9 mouse cellular contexts compared by ENCODE assay signal in the genomic region with DNA sequence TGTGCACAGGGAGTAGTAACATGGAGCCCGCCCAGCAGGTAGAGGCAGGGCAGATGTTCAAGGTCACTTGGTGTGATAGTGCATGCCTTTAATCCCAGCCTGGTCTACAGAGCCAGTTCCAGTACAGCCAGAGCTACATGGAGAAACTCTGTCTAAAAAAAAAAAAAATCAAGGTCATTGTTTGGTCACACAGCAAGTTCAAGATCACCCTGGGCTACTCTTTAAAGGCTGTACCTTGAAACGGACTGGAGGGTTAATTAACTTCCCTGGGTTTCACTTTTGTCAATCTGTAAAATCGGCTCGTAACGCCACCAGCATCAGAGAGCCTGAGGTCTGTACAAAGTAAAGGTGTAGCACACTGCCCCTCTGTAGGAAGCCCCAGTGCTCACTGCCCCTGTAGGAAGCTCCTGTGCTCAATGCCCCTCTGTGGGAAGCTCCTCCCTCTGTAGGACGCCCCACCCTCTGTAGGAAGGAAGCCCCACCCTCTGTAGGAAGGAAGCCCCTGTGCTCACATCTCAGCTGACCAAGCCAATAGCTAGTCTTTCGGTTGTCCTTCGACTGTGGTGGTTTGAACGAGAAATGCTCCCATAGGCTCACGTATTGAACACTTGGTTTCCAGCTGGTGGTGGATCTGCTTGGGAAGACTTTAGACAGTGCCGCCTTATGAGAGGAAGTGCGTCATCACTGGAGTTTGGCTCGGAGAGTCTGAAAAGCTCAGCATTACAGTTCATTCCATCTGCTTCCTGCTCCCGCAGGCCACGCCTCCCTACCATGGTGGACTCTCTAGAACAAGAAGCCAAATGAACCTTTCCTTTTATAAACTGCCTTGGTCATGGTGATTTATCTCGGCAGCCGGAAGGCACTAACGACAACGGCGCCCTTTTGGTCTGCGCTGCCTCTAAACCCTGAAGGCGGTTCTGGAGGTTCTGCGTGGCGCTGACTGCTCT. TPM values are rescaled to one million over a fixed set of nuclear protein-coding genes. Genes with fewer than 3 reads are reported as not detected.
DNase-seq lines count a peak whose midpoint lies in the region; ATAC-seq and TF ChIP-seq lines count a peak whose summit lies in the region.
"Had no signal": no experiment of that assay in that cellular context is flagged by ENCODE, and none has a peak within 500 bp of the region (broad histone marks: within the 10 kb centered on the region; RNA-seq: fewer than 3 reads in every experiment).

No protein-coding gene starts in this region.

- TF ChIP-seq CTCF in gastrocnemius, adult 2 months (IDR thresholded peaks at IDR 0.05): no peak
- no peak for TF ChIP-seq CTCF in midbrain, postnatal 0 days (IDR thresholded peaks at IDR 0.05)

- H3K4me3 ChIP-seq in gastrocnemius, adult 2 months: peak overlapping the region; percentile 45
- H3K4me3 ChIP-seq in midbrain, postnatal 0 days (ENCODE audit: low read depth, low read length): no peak overlapping the region
- H3K4me3 ChIP-seq in midbrain, embryonic 11.5 days (ENCODE audit: low read depth, low read length): no peak overlapping the region
- 0 out of 2 replicates have a peak overlapping the region, but pooled peaks have one; percentile 15 for H3K4me3 ChIP-seq in limb, embryonic 10.5 days
- H3K4me3 ChIP-seq in stomach, embryonic 16.5 days (replicated peaks; ENCODE audit: low read length): peak overlapping the region; percentile 4; the same call in 1 of the 2 replicates

- intact Hi-C loops in gastrocnemius, adult 2 months (cut with DNase I): no loop called here

- no peaks in the 10 kb centered on the region for H3K36me3 ChIP-seq in midbrain, postnatal 0 days (ENCODE audit: insufficient read depth, low read length)
- H3K36me3 ChIP-seq in midbrain, embryonic 11.5 days (ENCODE audit: control insufficient read depth, insufficient read depth, low read length): no peaks in the 10 kb centered on the region
- H3K36me3 ChIP-seq in limb, embryonic 10.5 days: no peaks in the 10 kb centered on the region
- no peaks in the 10 kb centered on the region for H3K36me3 ChIP-seq in stomach, embryonic 16.5 days (ENCODE audit: control insufficient read depth, insufficient read depth, low read length)

- no peaks in the 10 kb centered on the region for H3K4me1 ChIP-seq in midbrain, postnatal 0 days (ENCODE audit: insufficient read depth, low read length)
- H3K4me1 ChIP-seq in midbrain, embryonic 11.5 days (ENCODE audit: control insufficient read depth, insufficient read depth, low read length): peaks cover under 1% of the 10 kb centered on the region; the same call in 1 of the 2 replicates
- peaks cover 12% of the 10 kb centered on the region for H3K4me1 ChIP-seq in limb, embryonic 10.5 days
- H3K4me1 ChIP-seq in stomach, embryonic 16.5 days (ENCODE audit: control insufficient read depth, insufficient read depth, low read length): no peaks in the 10 kb centered on the region

- ATAC-seq in midbrain, postnatal 0 days (ENCODE audit: low FRiP score): no peak
- no peak for ATAC-seq in midbrain, embryonic 11.5 days (ENCODE audit: low FRiP score)
- ATAC-seq in stomach, embryonic 16.5 days (ENCODE audit: insufficient read depth, low FRiP score): peak; percentile 40; the same call in 1 of the 2 replicates

- H3K27ac ChIP-seq in gastrocnemius, adult 2 months: no peak overlapping the region
- no peak overlapping the region for H3K27ac ChIP-seq in midbrain, postnatal 0 days (ENCODE audit: low read depth, low read length)
- H3K27ac ChIP-seq in midbrain, embryonic 11.5 days (ENCODE audit: low read depth, low read length): no peak overlapping the region
- H3K27ac ChIP-seq in limb, embryonic 10.5 days: no peak overlapping the region
- no peak overlapping the region for H3K27ac ChIP-seq in stomach, embryonic 16.5 days (ENCODE audit: low read length)

- no peaks in the 10 kb centered on the region for H3K9me3 ChIP-seq in midbrain, postnatal 0 days (ENCODE audit: low read length)
- H3K9me3 ChIP-seq in midbrain, embryonic 11.5 days (ENCODE audit: control insufficient read depth, low read length): no peaks in the 10 kb centered on the region
- peaks cover 5% of the 10 kb centered on the region for H3K9me3 ChIP-seq in limb, embryonic 10.5 days (replicated peaks)
- peaks cover 3% of the 10 kb centered on the region; the same call in 1 of the 2 replicates for H3K9me3 ChIP-seq in stomach, embryonic 16.5 days (replicated peaks; ENCODE audit: control insufficient read depth, low read length)

- H3K27me3 ChIP-seq in midbrain, postnatal 0 days (ENCODE audit: insufficient read depth, low read length): no peaks in the 10 kb centered on the region
- H3K27me3 ChIP-seq in midbrain, embryonic 11.5 days (ENCODE audit: control insufficient read depth, insufficient read depth, low read length): no peaks in the 10 kb centered on the region
- H3K27me3 ChIP-seq in limb, embryonic 10.5 days (ENCODE audit: low read depth, poor library complexity, severe bottlenecking): peaks cover 82% of the 10 kb centered on the region
- H3K27me3 ChIP-seq in stomach, embryonic 16.5 days (ENCODE audit: control insufficient read depth, insufficient read depth, low read length): no peaks in the 10 kb centered on the region

- DNase-seq in gastrocnemius, adult 2 months: no peak
- DNase-seq in gastrocnemius, postnatal 4 days (ENCODE audit: low spot score in 2 of 2): no peak
- peak; percentile 18 for DNase-seq in midbrain, postnatal 0 days (ENCODE audit: low spot score)
- no peak for DNase-seq in midbrain, embryonic 11.5 days (ENCODE audit: low spot score, missing footprints)
- no peak for DNase-seq in limb, embryonic 10.5 days (ENCODE audit: low spot score)
- DNase-seq in adrenal gland, adult 18-20 months (ENCODE audit: low spot score in 2 of 2): no peak
- DNase-seq in right cerebral cortex, adult 2 months (ENCODE audit: low spot score in 2 of 2): no peak

- no peak overlapping the region for H3K9ac ChIP-seq in midbrain, postnatal 0 days (replicated peaks; ENCODE audit: low read length, poor library complexity, severe bottlenecking)
- no peak overlapping the region for H3K9ac ChIP-seq in midbrain, embryonic 11.5 days (ENCODE audit: low read length)
- H3K9ac ChIP-seq in stomach, embryonic 16.5 days (ENCODE audit: low read length): no peak overlapping the region

- no peak overlapping the region for H3K4me2 ChIP-seq in midbrain, postnatal 0 days (ENCODE audit: low read depth, low read length, poor library complexity, severe bottlenecking)
- H3K4me2 ChIP-seq in midbrain, embryonic 11.5 days: no peak overlapping the region
- peak overlapping the region; percentile 19; the same call in 1 of the 2 replicates for H3K4me2 ChIP-seq in stomach, embryonic 16.5 days (ENCODE audit: low read depth, low read length)

- 75% methylated on average over 24 of the region's 24 CpGs for whole genome bisulfite sequencing in midbrain, postnatal 0 days
- WGBS in midbrain, embryonic 11.5 days: 72% methylated on average over 24 of the region's 24 CpGs
- WGBS in limb, embryonic 10.5 days: 66% methylated on average over 24 of the region's 24 CpGs
- WGBS in stomach, embryonic 16.5 days: 67% methylated on average over 24 of the region's 24 CpGs

RNA-seq across cellular contexts. Expression of a gene that starts 18.7 kb away (rescaled TPM):
- 10 to 100 TPM; 15.0 to 17.9 TPM for total RNA-seq in gastrocnemius, adult 2 months (2021)
- total RNA-seq in gastrocnemius, postnatal 4 days (2021): 10 to 100 TPM; 14.0 to 14.4 TPM
- total RNA-seq in midbrain, postnatal 0 days (2014; rRNA removed): not detected in 2 replicates
- 0.05 and 0.10 TPM in 2 replicates for polyA plus RNA-seq in midbrain, postnatal 0 days (2015; fragmentation: Nextera tagmentation; extraction: Ambion mirVana)
- 1.8 and 2.3 TPM in 2 replicates for polyA plus RNA-seq in midbrain, embryonic 11.5 days (2014; fragmentation: Nextera tagmentation; extraction: Ambion mirVana)
- 2.2 and 2.9 TPM in 2 replicates for polyA plus RNA-seq in limb, embryonic 10.5 days (2016; fragmentation: Nextera tagmentation; extraction: Ambion mirVana)
- 0.07 and 0.17 TPM in 2 replicates for polyA plus RNA-seq in stomach, embryonic 16.5 days (2015; fragmentation: Nextera tagmentation; extraction: Ambion mirVana)
- not detected for total RNA-seq in adrenal gland, adult 18-20 months (2021)
- total RNA-seq: left cerebral cortex, postnatal 25 days had no signal

RNA-seq across cellular contexts. Expression of a gene that starts 57.4 kb away (rescaled TPM):
- not detected for total RNA-seq in gastrocnemius, adult 2 months (2021)
- under 1 TPM in 1 of 2 experiments, not detected in 1; 0.21 TPM for total RNA-seq in gastrocnemius, postnatal 4 days (2021)
- 0.76 TPM in 1 of 2 replicates, not detected in the other for total RNA-seq in midbrain, postnatal 0 days (2014; rRNA removed)
- 0.12 TPM in 1 of 2 replicates, not detected in the other for polyA plus RNA-seq in midbrain, postnatal 0 days (2015; fragmentation: Nextera tagmentation; extraction: Ambion mirVana)
- polyA plus RNA-seq in midbrain, embryonic 11.5 days (2014; fragmentation: Nextera tagmentation; extraction: Ambion mirVana): not detected in 2 replicates
- not detected in 2 replicates for polyA plus RNA-seq in limb, embryonic 10.5 days (2016; fragmentation: Nextera tagmentation; extraction: Ambion mirVana)
- 0.14 TPM in 1 of 2 replicates, not detected in the other for polyA plus RNA-seq in stomach, embryonic 16.5 days (2015; fragmentation: Nextera tagmentation; extraction: Ambion mirVana)
- not detected for total RNA-seq in adrenal gland, adult 18-20 months (2021)

Comparison
In these comparisons a context has a peak if more than half of its experiments do, and no peak if none do; other contexts are left out.
1. H3K4me3 ChIP-seq: peak in gastrocnemius, adult 2 months (single experiment), limb, embryonic 10.5 days (single experiment) and stomach, embryonic 16.5 days (single experiment); none in midbrain, postnatal 0 days (single experiment) and midbrain, embryonic 11.5 days (single experiment).
2. RNA of a gene that starts 18.7 kb away (total RNA-seq): 15.0 to 17.9 TPM in gastrocnemius, adult 2 months and 14.0 to 14.4 TPM in gastrocnemius, postnatal 4 days; not detected in adrenal gland, adult 18-20 months and not detected in midbrain, postnatal 0 days; every median in the first group is over 10 times any median in the second.